Mouse (Mus musculus): Measurements from ENCODE around the gene Glis3. TPM values are rescaled to one million over a fixed set of nuclear protein-coding genes. Genes with fewer than 3 reads are reported as not detected.

The Glis3 gene
- polyA plus RNA-seq, 1 experiment from 2014 or later = 1.8 TPM

DNA sequence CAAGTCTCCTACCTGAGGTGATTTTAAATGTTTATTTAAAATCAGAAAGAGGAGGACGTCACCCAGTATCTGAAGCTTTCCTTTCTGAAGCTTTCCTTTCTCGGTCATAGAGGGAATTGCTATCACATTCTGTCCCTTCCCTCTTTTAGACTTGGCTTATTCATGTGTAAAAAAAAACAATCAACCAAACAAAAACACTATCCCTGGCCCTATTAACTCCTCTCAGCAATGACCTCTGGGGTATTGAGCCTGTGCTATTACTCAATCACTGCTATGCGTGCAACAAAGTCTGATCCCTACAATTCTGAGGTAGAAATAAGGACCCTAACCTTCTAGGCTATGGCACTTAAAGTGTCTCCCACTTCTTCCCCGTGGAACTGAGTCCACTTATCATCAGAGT lies 311.7 kb downstream of the Glis3 start:
- H3K27me3 ChIP-seq (ENCODE audit: control insufficient read depth, insufficient read depth, low read length) = no peaks in the 10 kb centered on the region
- no peak overlapping the region for H3K4me3 ChIP-seq (ENCODE audit: low read depth, low read length)
- ATAC-seq (ENCODE audit: insufficient number of reproducible peaks, insufficient read depth, low FRiP score, low read depth) = no peak
- H3K4me1 ChIP-seq (ENCODE audit: control insufficient read depth, insufficient read depth, low read length) = no peaks in the 10 kb centered on the region
- H3K36me3 ChIP-seq (ENCODE audit: control insufficient read depth, insufficient read depth, low read length) = no peaks in the 10 kb centered on the region
- WGBS = 73% methylated on average over 4 of the region's 4 CpGs
- no peak overlapping the region for H3K4me2 ChIP-seq (replicated peaks; ENCODE audit: low read depth, low read length)
- no peak overlapping the region for H3K9ac ChIP-seq (replicated peaks; ENCODE audit: low read depth, low read length)
- H3K9me3 ChIP-seq (ENCODE audit: control insufficient read depth, low read depth, low read length) = no peaks in the 10 kb centered on the region
- no peak overlapping the region for H3K27ac ChIP-seq (ENCODE audit: low read length)

GRCm38 (mm10) chr19:28367274-28367673 lies 312.6 kb downstream of the Glis3 start:
- WGBS = 82% methylated on average over 6 of the region's 6 CpGs
- Histone ChIP-seq H3K4me2 (replicated peaks; ENCODE audit: low read depth, low read length) (no peak overlapping the region), H3K4me1 (ENCODE audit: control insufficient read depth, insufficient read depth, low read length) (no peaks in the 10 kb centered on the region), H3K9ac (replicated peaks; ENCODE audit: low read depth, low read length) (no peak overlapping the region), H3K27ac (ENCODE audit: low read length) (no peak overlapping the region), H3K4me3 (ENCODE audit: low read depth, low read length) (no peak overlapping the region), H3K36me3 (ENCODE audit: control insufficient read depth, insufficient read depth, low read length) (no peaks in the 10 kb centered on the region), H3K9me3 (ENCODE audit: control insufficient read depth, low read depth, low read length) (no peaks in the 10 kb centered on the region), H3K27me3 (ENCODE audit: control insufficient read depth, insufficient read depth, low read length) (no peaks in the 10 kb centered on the region)
- ATAC-seq (ENCODE audit: insufficient number of reproducible peaks, insufficient read depth, low FRiP score, low read depth) = no peak

DNA sequence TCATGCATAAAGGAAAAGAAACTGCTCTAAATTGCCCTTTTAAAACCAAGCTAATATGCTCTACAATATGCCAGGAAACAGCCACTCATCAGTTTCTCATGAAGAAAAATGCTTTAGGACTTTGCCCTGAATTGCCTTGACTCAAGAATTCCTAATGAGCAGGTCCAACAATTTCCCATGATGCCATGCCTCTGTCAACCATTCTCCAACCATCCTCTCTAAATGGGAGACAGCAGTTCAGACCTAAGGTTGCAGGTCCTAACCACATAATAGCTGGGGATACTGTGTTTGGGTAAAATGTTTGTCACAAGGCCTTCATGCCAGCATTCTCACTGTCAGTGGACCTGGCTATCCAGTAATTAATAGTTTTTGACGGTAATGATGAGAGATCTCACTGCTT lies 313.1 kb downstream of the Glis3 start:
- Histone ChIP-seq H3K9me3 (ENCODE audit: control insufficient read depth, low read depth, low read length) (no peaks in the 10 kb centered on the region), H3K27me3 (ENCODE audit: control insufficient read depth, insufficient read depth, low read length) (no peaks in the 10 kb centered on the region), H3K4me2 (replicated peaks; ENCODE audit: low read depth, low read length) (no peak overlapping the region), H3K27ac (ENCODE audit: low read length) (no peak overlapping the region), H3K36me3 (ENCODE audit: control insufficient read depth, insufficient read depth, low read length) (no peaks in the 10 kb centered on the region), H3K4me1 (ENCODE audit: control insufficient read depth, insufficient read depth, low read length) (no peaks in the 10 kb centered on the region), H3K4me3 (ENCODE audit: low read depth, low read length) (no peak overlapping the region), H3K9ac (replicated peaks; ENCODE audit: low read depth, low read length) (no peak overlapping the region)
- no peak for ATAC-seq (ENCODE audit: insufficient number of reproducible peaks, insufficient read depth, low FRiP score, low read depth)
- 95% methylated on average over 1 of the region's 1 CpGs for WGBS

- no peak for ATAC-seq (ENCODE audit: insufficient number of reproducible peaks, insufficient read depth, low FRiP score, low read depth)
- Histone ChIP-seq H3K36me3 (ENCODE audit: control insufficient read depth, insufficient read depth, low read length) (no peaks in the 10 kb centered on the region), H3K27ac (ENCODE audit: low read length) (no peak overlapping the region), H3K4me2 (replicated peaks; ENCODE audit: low read depth, low read length) (no peak overlapping the region), H3K9ac (replicated peaks; ENCODE audit: low read depth, low read length) (no peak overlapping the region), H3K27me3 (ENCODE audit: control insufficient read depth, insufficient read depth, low read length) (no peaks in the 10 kb centered on the region), H3K4me1 (ENCODE audit: control insufficient read depth, insufficient read depth, low read length) (no peaks in the 10 kb centered on the region), H3K9me3 (ENCODE audit: control insufficient read depth, low read depth, low read length) (no peaks in the 10 kb centered on the region), H3K4me3 (ENCODE audit: low read depth, low read length) (no peak overlapping the region)
- WGBS = 56% methylated on average over 7 of the region's 7 CpGs
Observed at GRCm38 (mm10) chr19:28365897-28366296, 314.0 kb downstream of the Glis3 start.

DNA sequence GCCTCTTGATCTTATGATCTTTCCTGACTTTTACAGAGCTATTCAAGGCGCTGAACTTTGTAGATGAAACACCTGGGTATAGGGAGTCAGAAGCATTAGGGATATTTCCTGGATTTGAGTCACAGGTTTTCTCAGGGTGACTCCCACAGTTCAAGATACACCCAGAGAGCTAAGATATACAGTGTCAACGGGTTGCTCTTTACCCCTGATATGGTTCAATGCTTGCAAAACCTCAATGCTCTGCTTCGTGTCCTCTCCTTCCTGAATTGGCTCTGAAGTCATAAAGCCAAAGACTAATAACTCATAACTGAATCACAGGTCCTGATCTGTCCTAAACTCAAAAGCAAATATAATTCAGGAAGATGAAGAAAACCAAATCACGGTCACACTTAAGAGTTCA lies 319.0 kb downstream of the Glis3 start:
- 71% methylated on average over 4 of the region's 4 CpGs for WGBS
- Histone ChIP-seq H3K27ac (ENCODE audit: low read length) (no peak overlapping the region), H3K4me1 (ENCODE audit: control insufficient read depth, insufficient read depth, low read length) (no peaks in the 10 kb centered on the region), H3K4me2 (replicated peaks; ENCODE audit: low read depth, low read length) (no peak overlapping the region), H3K36me3 (ENCODE audit: control insufficient read depth, insufficient read depth, low read length) (no peaks in the 10 kb centered on the region), H3K4me3 (ENCODE audit: low read depth, low read length) (no peak overlapping the region), H3K9ac (replicated peaks; ENCODE audit: low read depth, low read length) (no peak overlapping the region), H3K9me3 (ENCODE audit: control insufficient read depth, low read depth, low read length) (no peaks in the 10 kb centered on the region), H3K27me3 (ENCODE audit: control insufficient read depth, insufficient read depth, low read length) (no peaks in the 10 kb centered on the region)
- no peak for ATAC-seq (ENCODE audit: insufficient number of reproducible peaks, insufficient read depth, low FRiP score, low read depth)

- no peak overlapping the region for H3K4me3 ChIP-seq (ENCODE audit: low read depth, low read length)
- H3K9me3 ChIP-seq (ENCODE audit: control insufficient read depth, low read depth, low read length) = no peaks in the 10 kb centered on the region
- ATAC-seq (ENCODE audit: insufficient number of reproducible peaks, insufficient read depth, low FRiP score, low read depth) = no peak
- 78% methylated on average over 9 of the region's 9 CpGs for WGBS
- no peak overlapping the region for H3K4me2 ChIP-seq (replicated peaks; ENCODE audit: low read depth, low read length)
- H3K4me1 ChIP-seq (ENCODE audit: control insufficient read depth, insufficient read depth, low read length) = no peaks in the 10 kb centered on the region
- no peaks in the 10 kb centered on the region for H3K36me3 ChIP-seq (ENCODE audit: control insufficient read depth, insufficient read depth, low read length)
- H3K27me3 ChIP-seq (ENCODE audit: control insufficient read depth, insufficient read depth, low read length) = no peaks in the 10 kb centered on the region
- H3K27ac ChIP-seq (ENCODE audit: low read length) = no peak overlapping the region
- no peak overlapping the region for H3K9ac ChIP-seq (replicated peaks; ENCODE audit: low read depth, low read length)
Observed at GRCm38 (mm10) chr19:28357595-28357994, 322.3 kb downstream of the Glis3 start.

DNA sequence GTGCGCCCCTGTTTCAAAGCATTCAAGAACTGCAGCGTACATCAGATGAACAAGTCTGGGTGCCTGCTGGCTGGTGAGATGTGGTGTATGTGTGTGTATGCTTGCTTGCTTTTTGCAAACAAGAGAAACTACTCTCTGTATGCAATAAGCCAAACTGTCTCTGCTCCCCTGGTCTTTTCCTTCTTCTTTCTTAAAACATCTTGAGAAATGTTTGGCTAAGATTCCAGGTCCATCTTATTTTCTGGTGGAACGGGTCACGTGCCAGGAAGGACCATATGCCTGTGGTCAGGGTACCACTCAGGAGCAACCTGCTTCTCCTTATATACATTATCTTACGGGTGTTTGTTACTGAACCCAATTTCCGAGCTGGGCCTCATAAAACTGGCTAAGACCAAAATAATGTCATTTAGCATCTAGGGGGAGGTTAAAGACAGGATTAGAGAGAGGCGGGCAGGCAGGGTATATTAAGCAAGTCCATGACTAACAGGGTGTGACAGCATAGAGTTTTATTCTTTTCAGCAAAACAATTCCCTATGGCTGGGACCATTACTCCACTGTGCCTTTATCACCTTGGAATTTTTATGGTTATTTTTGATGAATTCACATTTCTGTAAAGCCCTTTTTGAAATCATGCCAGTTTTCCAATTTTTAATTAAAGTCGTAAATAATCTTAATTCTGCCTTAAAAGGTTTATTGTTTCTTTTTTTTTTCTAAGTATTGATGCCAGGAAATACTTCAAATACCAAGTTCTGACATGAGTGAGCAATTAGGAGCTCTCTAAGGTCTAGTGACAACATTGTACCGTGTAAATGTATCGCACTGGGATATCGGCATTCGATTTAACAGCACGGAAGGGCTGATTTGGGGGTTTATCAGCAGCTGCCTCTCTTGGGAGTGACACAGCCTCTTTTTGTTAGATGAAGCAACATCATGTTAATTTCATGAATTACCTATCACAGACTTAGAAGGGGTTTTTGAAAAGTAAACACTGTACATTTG lies 328.5 kb downstream of the Glis3 start:
- Histone ChIP-seq H3K4me1 (ENCODE audit: control insufficient read depth, insufficient read depth, low read length) (no peaks in the 10 kb centered on the region), H3K4me2 (replicated peaks; ENCODE audit: low read depth, low read length) (no peak overlapping the region), H3K4me3 (ENCODE audit: low read depth, low read length) (no peak overlapping the region), H3K27me3 (ENCODE audit: control insufficient read depth, insufficient read depth, low read length) (no peaks in the 10 kb centered on the region), H3K36me3 (ENCODE audit: control insufficient read depth, insufficient read depth, low read length) (no peaks in the 10 kb centered on the region), H3K27ac (ENCODE audit: low read length) (no peak overlapping the region), H3K9ac (replicated peaks; ENCODE audit: low read depth, low read length) (no peak overlapping the region), H3K9me3 (ENCODE audit: control insufficient read depth, low read depth, low read length) (no peaks in the 10 kb centered on the region)
- 80% methylated on average over 13 of the region's 13 CpGs for WGBS
- ATAC-seq (ENCODE audit: insufficient number of reproducible peaks, insufficient read depth, low FRiP score, low read depth) = no peak

DNA sequence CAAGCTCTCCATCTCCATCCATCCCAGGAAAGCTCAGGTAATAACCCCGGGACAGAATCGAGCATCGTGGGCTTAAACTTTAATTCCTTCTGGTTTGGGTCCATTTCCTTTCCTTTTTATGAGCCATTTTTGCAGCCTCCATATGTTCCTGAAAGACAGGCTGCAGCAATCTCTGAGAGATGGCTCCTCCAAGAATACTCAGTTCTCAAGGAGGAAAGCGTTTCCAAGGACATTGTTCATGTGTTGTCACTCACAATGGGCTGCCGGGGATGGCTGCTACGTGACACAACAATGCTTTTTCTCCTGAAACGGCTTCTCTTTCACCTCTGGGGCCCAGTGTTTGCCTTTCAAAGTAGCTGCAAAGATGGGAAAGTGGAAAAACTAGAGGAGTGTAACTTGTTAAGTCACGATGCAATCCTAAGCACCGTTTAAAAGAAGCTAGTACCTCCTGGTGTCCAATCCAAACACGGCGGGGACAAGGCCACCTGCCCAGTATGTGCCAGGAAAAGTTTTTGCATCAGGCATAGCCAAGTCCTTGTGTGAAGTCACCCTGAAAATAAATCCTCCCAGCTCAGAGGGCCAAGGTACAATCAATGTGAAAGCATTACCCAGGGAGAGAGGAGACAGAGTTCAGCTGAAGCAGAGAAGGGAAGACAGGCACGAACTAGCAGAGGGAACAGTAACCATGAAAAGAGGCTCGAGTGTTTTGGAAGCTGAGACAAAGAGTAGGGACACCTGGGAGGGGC lies 332.6 kb downstream of the Glis3 start:
- Histone ChIP-seq H3K27me3 (ENCODE audit: control insufficient read depth, insufficient read depth, low read length) (no peaks in the 10 kb centered on the region), H3K4me3 (ENCODE audit: low read depth, low read length) (no peak overlapping the region), H3K9me3 (ENCODE audit: control insufficient read depth, low read depth, low read length) (no peaks in the 10 kb centered on the region), H3K36me3 (ENCODE audit: control insufficient read depth, insufficient read depth, low read length) (no peaks in the 10 kb centered on the region), H3K4me2 (replicated peaks; ENCODE audit: low read depth, low read length) (no peak overlapping the region), H3K9ac (replicated peaks; ENCODE audit: low read depth, low read length) (no peak overlapping the region), H3K27ac (ENCODE audit: low read length) (no peak overlapping the region), H3K4me1 (ENCODE audit: control insufficient read depth, insufficient read depth, low read length) (no peaks in the 10 kb centered on the region)
- WGBS = 63% methylated on average over 13 of the region's 13 CpGs
- no peak for ATAC-seq (ENCODE audit: insufficient number of reproducible peaks, insufficient read depth, low FRiP score, low read depth)

Data from stomach, embryonic 14.5 days (tissue).